12 mouse cellular contexts compared by ENCODE assay signal in the genomic region with DNA sequence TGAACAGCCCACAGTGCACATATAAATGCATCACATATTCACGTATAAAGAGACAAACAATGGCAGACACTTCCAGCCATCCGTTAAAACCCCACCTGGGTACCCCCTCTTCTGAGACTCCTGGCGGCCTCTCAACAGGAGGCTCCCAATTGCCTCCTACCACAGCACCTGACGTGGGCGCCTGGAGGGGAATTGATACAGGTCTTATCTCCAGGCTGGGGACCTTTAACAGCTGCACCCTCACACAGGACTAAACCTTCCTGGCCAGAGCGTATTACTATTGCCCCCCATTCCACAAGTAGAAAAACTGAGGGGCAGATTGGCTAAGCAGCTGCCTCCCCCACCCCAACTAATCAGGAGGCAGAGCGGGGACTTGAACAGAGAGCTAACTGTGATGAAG. TPM values are rescaled to one million over a fixed set of nuclear protein-coding genes. Genes with fewer than 3 reads are reported as not detected.
"Had no signal": no experiment of that assay in that cellular context is flagged by ENCODE, and none has a peak within 500 bp of the region (broad histone marks: within the 10 kb centered on the region; RNA-seq: fewer than 3 reads in every experiment).

No protein-coding gene starts in this region.

- H3K4me3 ChIP-seq: layer of hippocampus, adult 2 months; lung, embryonic 15.5 days; midbrain, embryonic 13.5 days had no signal

- H3K27me3 ChIP-seq: lung, embryonic 15.5 days; midbrain, embryonic 13.5 days had no signal

- ATAC-seq: inflammation-experienced regulatory T-cells, adult 6 months; midbrain, embryonic 13.5 days had no signal

- H3K9me3 ChIP-seq: lung, embryonic 15.5 days; midbrain, embryonic 13.5 days had no signal

- H3K27ac ChIP-seq: layer of hippocampus, adult 2 months; lung, embryonic 15.5 days; macrophage; midbrain, embryonic 13.5 days had no signal

- H3K9ac ChIP-seq: lung, embryonic 15.5 days; midbrain, embryonic 13.5 days had no signal

- H3K4me2 ChIP-seq: lung, embryonic 15.5 days; midbrain, embryonic 13.5 days had no signal

- DNase-seq: kidney, adult 18-20 months; kidney, postnatal 10 days; kidney, postnatal 4 days; lung, postnatal 14 days; right cerebral cortex, postnatal 14 days; thymus, adult 18-20 months; thymus, postnatal 25 days had no signal

- H3K36me3 ChIP-seq: midbrain, embryonic 13.5 days had no signal

RNA-seq across cellular contexts. Expression of gene Smad6, which starts 18.9 kb away (rescaled TPM):
- polyA plus RNA-seq: inflammation-experienced regulatory T-cells, adult 6 months had no signal
